Mouse (Mus musculus): ENCODE results near the gene Rgs3.

DNA sequence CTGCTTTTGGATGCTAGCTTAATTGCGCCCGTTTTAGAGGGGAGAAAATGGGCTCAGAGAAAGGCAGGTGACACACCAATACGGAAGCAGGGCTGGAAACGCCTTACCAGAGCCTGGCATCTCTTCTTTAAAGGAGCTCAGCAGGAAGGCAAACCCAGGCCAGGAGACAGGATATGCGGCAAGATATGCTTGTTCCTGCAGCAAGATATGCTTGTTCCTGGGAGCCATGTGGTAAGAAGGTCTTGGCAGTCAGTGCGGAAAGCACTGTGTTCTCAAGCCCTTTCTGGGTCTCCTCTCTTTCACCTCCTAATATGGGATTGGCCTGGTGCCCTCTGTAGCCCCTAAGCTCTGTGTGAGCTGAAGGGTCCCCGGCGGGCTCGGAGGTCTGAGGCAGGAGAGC, 176.2 kb downstream of the Rgs3 start:
- TF ChIP-seq GATA1 (IDR thresholded peaks at IDR 0.05; ENCODE audit: borderline replicate concordance, low read length) (no peak), FLI1 (IDR thresholded peaks at IDR 0.05; ENCODE audit: low read length) (no peak)
